In genomic region chr11:108148491-108148890, GRCm38 (mm10) we compare ENCODE assay signal across 10 mouse cellular contexts.
DNase-seq lines count a peak whose midpoint lies in the region; ATAC-seq and TF ChIP-seq lines count a peak whose summit lies in the region.
"Had no signal": no experiment of that assay in that cellular context is flagged by ENCODE, and none has a peak within 500 bp of the region (broad histone marks: within the 10 kb centered on the region; RNA-seq: fewer than 3 reads in every experiment).

No protein-coding gene starts in this region.

- 13% methylated on average over 4 of the region's 4 CpGs for WGBS in heart, embryonic 13.5 days
- WGBS in stomach, embryonic 16.5 days = 34% methylated on average over 4 of the region's 4 CpGs
- 46% methylated on average over 4 of the region's 4 CpGs for WGBS in stomach, postnatal 0 days
- WGBS in hindbrain, embryonic 16.5 days = 28% methylated on average over 4 of the region's 4 CpGs

- no peaks in the 10 kb centered on the region for H3K9me3 ChIP-seq in heart, embryonic 13.5 days
- H3K9me3 ChIP-seq in stomach, embryonic 16.5 days (replicated peaks; ENCODE audit: control insufficient read depth, low read length) = no peaks in the 10 kb centered on the region
- H3K9me3 ChIP-seq in stomach, postnatal 0 days (ENCODE audit: control insufficient read depth, low read length) = no peaks in the 10 kb centered on the region
- no peaks in the 10 kb centered on the region for H3K9me3 ChIP-seq in hindbrain, embryonic 16.5 days (ENCODE audit: control insufficient read depth, low read length)

- H3K4me1 ChIP-seq in heart, embryonic 13.5 days = peaks cover 87% of the 10 kb centered on the region
- H3K4me1 ChIP-seq in stomach, embryonic 16.5 days (ENCODE audit: control insufficient read depth, insufficient read depth, low read length) = peaks cover 19% of the 10 kb centered on the region
- no peaks in the 10 kb centered on the region; the same call in 1 of the 2 replicates for H3K4me1 ChIP-seq in stomach, postnatal 0 days (replicated peaks; ENCODE audit: control insufficient read depth, insufficient read depth)
- peaks cover 23% of the 10 kb centered on the region for H3K4me1 ChIP-seq in hindbrain, embryonic 16.5 days (ENCODE audit: control insufficient read depth, insufficient read depth, low read depth, low read length)

- TF ChIP-seq EP300 in stomach, postnatal 0 days (optimal IDR thresholded peaks at IDR 0.05) = no peak

- H3K36me3 ChIP-seq in heart, embryonic 13.5 days = no peaks in the 10 kb centered on the region
- no peaks in the 10 kb centered on the region for H3K36me3 ChIP-seq in stomach, embryonic 16.5 days (ENCODE audit: control insufficient read depth, insufficient read depth, low read length)
- no peaks in the 10 kb centered on the region for H3K36me3 ChIP-seq in stomach, postnatal 0 days (ENCODE audit: control insufficient read depth, insufficient read depth, low read length)
- H3K36me3 ChIP-seq in hindbrain, embryonic 16.5 days (ENCODE audit: control insufficient read depth, insufficient read depth, low read length) = no peaks in the 10 kb centered on the region

- peak overlapping the region; percentile 90 for H3K27ac ChIP-seq in heart, embryonic 13.5 days (replicated peaks)
- peak overlapping the region; percentile 48; the same call in 1 of the 2 replicates for H3K27ac ChIP-seq in stomach, embryonic 16.5 days (ENCODE audit: low read length)
- no peak overlapping the region for H3K27ac ChIP-seq in stomach, postnatal 0 days (replicated peaks)
- H3K27ac ChIP-seq in hindbrain, embryonic 16.5 days (ENCODE audit: low read depth, low read length) = peak overlapping the region; percentile 37; the same call in 1 of the 2 replicates

- intact Hi-C loops in heart, postnatal 14 days (cut with DNase I) = no loop called here

- ATAC-seq in heart, embryonic 13.5 days (ENCODE audit: extremely low read depth, insufficient number of reproducible peaks, low FRiP score, low TSS enrichment) = peak; percentile 53; the same call in 1 of the 2 replicates
- ATAC-seq in stomach, embryonic 16.5 days (ENCODE audit: insufficient read depth, low FRiP score) = no peak
- no peak for ATAC-seq in stomach, postnatal 0 days (ENCODE audit: low FRiP score, low TSS enrichment)
- no peak for ATAC-seq in hindbrain, embryonic 16.5 days

- no peak for TF ChIP-seq CTCF in stomach, postnatal 0 days (IDR thresholded peaks at IDR 0.05; ENCODE audit: low read depth)

- peak overlapping the region; percentile 59 for H3K9ac ChIP-seq in heart, embryonic 13.5 days
- H3K9ac ChIP-seq in stomach, embryonic 16.5 days (ENCODE audit: low read length) = no peak overlapping the region
- no peak overlapping the region for H3K9ac ChIP-seq in stomach, postnatal 0 days (ENCODE audit: low read length)
- no peak overlapping the region for H3K9ac ChIP-seq in hindbrain, embryonic 16.5 days (ENCODE audit: low read depth, low read length)

- H3K27me3 ChIP-seq in heart, embryonic 13.5 days (replicated peaks) = no peaks in the 10 kb centered on the region
- H3K27me3 ChIP-seq in stomach, embryonic 16.5 days (ENCODE audit: control insufficient read depth, insufficient read depth, low read length) = no peaks in the 10 kb centered on the region
- no peaks in the 10 kb centered on the region for H3K27me3 ChIP-seq in stomach, postnatal 0 days (ENCODE audit: control insufficient read depth, insufficient read depth, low read length)
- H3K27me3 ChIP-seq in hindbrain, embryonic 16.5 days (replicated peaks; ENCODE audit: control insufficient read depth, insufficient read depth, low read length) = no peaks in the 10 kb centered on the region

- H3K4me2 ChIP-seq in heart, embryonic 13.5 days = peak overlapping the region; percentile 49
- H3K4me2 ChIP-seq in stomach, embryonic 16.5 days (ENCODE audit: low read depth, low read length) = no peak overlapping the region
- H3K4me2 ChIP-seq in stomach, postnatal 0 days (replicated peaks; ENCODE audit: low read depth) = no peak overlapping the region
- no peak overlapping the region for H3K4me2 ChIP-seq in hindbrain, embryonic 16.5 days (ENCODE audit: low read length)

- H3K4me3 ChIP-seq in heart, embryonic 13.5 days = no peak overlapping the region
- no peak overlapping the region for H3K4me3 ChIP-seq in stomach, embryonic 16.5 days (replicated peaks; ENCODE audit: low read length)
- no peak overlapping the region for H3K4me3 ChIP-seq in stomach, postnatal 0 days (ENCODE audit: low read depth, low read length)
- no peak overlapping the region for H3K4me3 ChIP-seq in hindbrain, embryonic 16.5 days (ENCODE audit: low read length)

- DNase-seq in heart, postnatal 14 days = no peak
- no peak for DNase-seq in stomach, postnatal 0 days (ENCODE audit: low spot score)
- DNase-seq in B cell, adult 2 months = no peak
- DNase-seq in cerebellum, adult 11-12 months = no peak
- no peak for DNase-seq in spleen, postnatal 14 days (ENCODE audit: low spot score in 2 of 2)
- DNase-seq: adrenal gland, postnatal 14 days; lung, postnatal 14 days had no signal
